Mouse (Mus musculus) C2C12 (cell line): Measurements from ENCODE around the gene Fopnl.

ENCODE experiments used
- CEBPB ChIP-seq: IDR thresholded peaks from one replicate; pipeline ENCODE4 v1.6.1; 2011; ENCODE audit warnings: low read depth, mild to moderate bottlenecking, control low read depth, moderate library complexity
- CTCF ChIP-seq: IDR thresholded peaks from one replicate; pipeline ENCODE4 v1.5.1; 2011; ENCODE audit not compliant: control insufficient read depth, insufficient read depth, insufficient read length
- MYOG ChIP-seq: IDR thresholded peaks from one replicate; pipeline ENCODE4 v1.6.1; 2011; ENCODE audit not compliant: control insufficient read depth, insufficient read length; ENCODE audit errors: extremely low read depth
- USF1 ChIP-seq: IDR thresholded peaks from one replicate; pipeline ENCODE4 v1.6.1; 2011; ENCODE audit warnings: low read depth, mild to moderate bottlenecking, control low read depth, moderate library complexity

DNA sequence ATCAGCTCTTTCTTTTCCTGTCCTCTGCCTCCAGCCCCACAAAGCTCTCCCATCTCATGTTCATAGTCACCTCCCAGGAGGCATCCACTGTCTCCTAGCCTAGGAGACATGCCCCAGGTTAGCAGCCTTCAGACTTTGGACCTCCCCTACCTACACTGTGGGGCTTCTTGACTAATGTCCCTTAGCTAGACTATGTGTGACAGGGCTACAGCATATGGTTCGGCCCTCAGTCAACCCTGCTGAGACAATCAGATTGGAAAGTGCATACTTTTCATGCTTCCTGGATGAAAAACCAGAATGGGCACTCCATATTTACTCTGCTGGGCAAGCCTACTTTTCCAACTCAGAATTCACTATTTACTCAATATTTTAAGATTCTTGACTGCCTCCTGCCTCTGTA lies 54.8 kb downstream of the Fopnl start:
- TF ChIP-seq CTCF (no peak), CEBPB (no peak), MYOG (no peak), USF1 (no peak)
